Mouse (Mus musculus): ENCODE results near the gene Vmn2r57. TPM values are rescaled to one million over a fixed set of nuclear protein-coding genes. Genes with fewer than 3 reads are reported as not detected.

The Vmn2r57 gene
- 0.63 TPM for polyA plus RNA-seq (2014; fragmentation: Illumina TruSeq; extraction: RNeasy Lipid Tissue Mini Kit (QIAGEN cat#74804); ENCODE audit: low read depth, low replicate concordance)

GRCm38 (mm10) chr7:41448596-41448995 is at the start of gene Vmn2r57:
TSS of gene Vmn2r57 (minus strand) at chr7:41448696.

DNA sequence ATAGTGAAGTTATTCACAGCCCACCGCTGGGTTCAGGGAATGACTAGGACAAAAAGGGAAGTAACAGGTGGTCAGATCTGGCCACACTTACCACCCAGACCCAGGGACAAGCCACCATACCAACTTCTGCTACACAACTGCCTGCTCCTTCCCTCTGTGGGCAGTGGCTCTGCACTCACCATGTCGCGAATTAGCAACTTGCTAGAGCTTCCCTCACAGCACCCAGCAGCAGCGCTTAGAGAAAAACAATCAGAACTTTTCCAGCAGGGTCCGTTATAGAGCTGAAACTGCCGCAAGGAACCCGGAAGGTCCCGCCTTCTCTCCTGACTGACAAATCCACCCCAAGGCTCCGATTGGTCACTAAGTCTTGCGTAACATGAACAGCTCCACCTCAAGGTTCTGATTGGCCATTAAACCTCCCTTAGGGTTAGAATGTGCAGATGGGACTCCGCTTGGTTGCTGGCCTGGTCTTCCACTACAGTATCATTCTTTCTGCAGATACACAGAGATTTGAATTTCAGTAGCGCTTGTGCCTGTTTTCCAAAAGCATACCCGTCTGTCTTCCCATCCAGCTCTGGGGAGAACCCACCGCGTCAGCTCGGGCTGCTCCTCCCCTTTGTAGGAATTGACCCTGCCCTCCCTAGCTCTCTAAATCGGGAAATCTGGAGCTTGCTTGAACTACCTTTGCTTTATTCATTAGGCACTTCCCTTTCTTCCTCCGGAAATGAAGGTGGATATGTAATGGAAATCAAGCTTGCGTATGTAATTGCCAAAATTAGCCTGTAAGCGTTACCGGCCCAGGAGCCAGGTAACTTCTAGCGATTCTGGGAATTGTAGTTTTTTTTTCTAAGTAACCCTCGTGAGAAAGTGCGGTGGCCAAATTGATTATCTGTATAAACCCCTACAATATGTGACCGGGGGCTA is 55.2 kb downstream of the Vmn2r57 start, which contains the start of gene AI987944:
TSS of gene AI987944 (minus strand) at position 332 of the 924 bp plus-strand sequence.

Other genes with a start within 250 kb of the Vmn2r57 start
- gene AI987944, start 55.3 kb downstream of the Vmn2r57 start, polyA plus RNA-seq (2014; fragmentation: Illumina TruSeq; extraction: RNeasy Lipid Tissue Mini Kit (QIAGEN cat#74804); ENCODE audit: low read depth, low replicate concordance): 12.8 TPM
- 0.20 TPM for gene Gm20449, start 50.7 kb upstream of the Vmn2r57 start, polyA plus RNA-seq (2014; fragmentation: Illumina TruSeq; extraction: RNeasy Lipid Tissue Mini Kit (QIAGEN cat#74804); ENCODE audit: low read depth, low replicate concordance)
- gene AW146154, start 51.2 kb upstream of the Vmn2r57 start, polyA plus RNA-seq (2014; fragmentation: Illumina TruSeq; extraction: RNeasy Lipid Tissue Mini Kit (QIAGEN cat#74804); ENCODE audit: low read depth, low replicate concordance): 11.0 TPM
- gene Gm6871, start 125.0 kb upstream of the Vmn2r57 start, polyA plus RNA-seq (2014; fragmentation: Illumina TruSeq; extraction: RNeasy Lipid Tissue Mini Kit (QIAGEN cat#74804); ENCODE audit: low read depth, low replicate concordance): 12.5 TPM
- 13.2 TPM for gene 2610021A01Rik, start 150.5 kb upstream of the Vmn2r57 start, polyA plus RNA-seq (2014; fragmentation: Illumina TruSeq; extraction: RNeasy Lipid Tissue Mini Kit (QIAGEN cat#74804); ENCODE audit: low read depth, low replicate concordance)
- gene Zfp788, start 184.5 kb upstream of the Vmn2r57 start, polyA plus RNA-seq (2014; fragmentation: Illumina TruSeq; extraction: RNeasy Lipid Tissue Mini Kit (QIAGEN cat#74804); ENCODE audit: low read depth, low replicate concordance): 16.7 TPM

All from adipose tissue, adult 10 weeks (tissue).